Mouse (Mus musculus): Measurements from ENCODE around the gene Klhl11.

DNA sequence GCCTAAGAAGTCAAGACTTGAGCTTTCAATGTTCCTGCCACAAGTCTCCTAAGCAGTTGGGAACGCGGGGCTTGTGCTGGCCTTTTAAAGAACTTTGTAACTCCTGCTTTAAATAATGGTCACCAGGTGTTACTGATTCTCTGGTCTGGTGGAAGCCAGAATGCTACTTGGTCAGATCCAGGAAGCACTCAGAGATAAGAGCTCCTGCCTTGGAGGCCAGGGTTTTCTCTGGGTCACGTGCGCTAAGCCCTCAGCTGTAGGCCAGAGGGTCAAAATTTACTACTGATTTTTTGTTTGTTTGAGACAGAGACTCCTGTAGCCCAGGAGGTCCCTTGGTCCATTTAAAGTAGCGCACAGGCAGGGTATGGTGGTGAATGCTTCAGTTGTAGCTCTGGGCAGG lies 40.5 kb downstream of the Klhl11 start:
- TF ChIP-seq CTCF (IDR thresholded peaks at IDR 0.05) (no peak), POLR2A (IDR thresholded peaks at IDR 0.05; ENCODE audit: insufficient read depth, low read depth, low read length) (no peak)
